Mouse (Mus musculus) liver, postnatal 0 days (tissue): ENCODE data around the gene Mgat3. TPM values are rescaled to one million over a fixed set of nuclear protein-coding genes. Genes with fewer than 3 reads are reported as not detected.

Experiments used
- ATAC-seq: fragments of 200-750 bp; cut with Nextera tagmentation; 2 replicates; pipeline ENCODE4 v1.8.0; 2017; ENCODE audit warnings: mild to moderate bottlenecking, moderate library complexity
- DNase-seq: peaks from one replicate; pipeline ENCODE4 v3.0.0-alpha.2; 2016
- H3K27ac ChIP-seq: fragments of 300-500 bp; sonication (generic); 2 replicates; pipeline ENCODE4 v1.5.1; 2014; ENCODE audit warnings: antibody characterized with exemption, moderate library complexity, mild to moderate bottlenecking, low read depth
- H3K27me3 ChIP-seq: fragments of 300-500 bp; sonication (generic); 2 replicates; pipeline ENCODE4 v1.6.1; 2014; ENCODE audit warnings: low read length, control low read depth, mixed read lengths; ENCODE audit not compliant: insufficient read depth
- H3K36me3 ChIP-seq: fragments of 300-500 bp; sonication (generic); replicated peaks from 2 replicates; pipeline ENCODE4 v1.6.1; 2014; ENCODE audit warnings: mild to moderate bottlenecking, control low read depth, low read length, moderate library complexity, mixed read lengths; ENCODE audit not compliant: insufficient read depth
- H3K4me1 ChIP-seq: fragments of 300-500 bp; sonication (generic); 2 replicates; pipeline ENCODE4 v1.6.1; 2014; ENCODE audit warnings: antibody characterized with exemption, mild to moderate bottlenecking, control low read depth; ENCODE audit not compliant: insufficient read depth
- H3K4me2 ChIP-seq: fragments of 300-500 bp; sonication (generic); 2 replicates; pipeline ENCODE4 v1.6.1; 2014; ENCODE audit warnings: low read depth, mild to moderate bottlenecking, low read length, moderate library complexity, mixed read lengths
- H3K4me3 ChIP-seq: fragments of 300-500 bp; sonication (generic); 2 replicates; pipeline ENCODE4 v1.5.1; 2014; ENCODE audit warnings: low read depth, low read length
- H3K9ac ChIP-seq: fragments of 300-500 bp; sonication (generic); replicated peaks from 2 replicates; pipeline ENCODE4 v1.6.1; 2014; ENCODE audit warnings: mild to moderate bottlenecking, moderate library complexity
- H3K9me3 ChIP-seq: fragments of 300-500 bp; sonication (generic); 2 replicates; pipeline ENCODE4 v1.6.1; 2016; ENCODE audit warnings: mild to moderate bottlenecking, control low read depth, low read length, mixed read lengths
- CTCF ChIP-seq: sonication (generic); IDR thresholded peaks from 2 replicates; pipeline ENCODE4 v1.5.1; 2016; ENCODE audit warnings: antibody characterized with exemption, low read depth
- EP300 ChIP-seq: IDR thresholded peaks from 2 replicates; pipeline ENCODE4 v1.6.1; 2016; ENCODE audit warnings: antibody characterized with exemption, low read depth, mild to moderate bottlenecking
- WGBS: fragments of 180-500 bp; shearing (Covaris S2); extraction: QIAGEN DNeasy Blood & Tissue Kit; methylation state at CpG from one replicate; pipeline ENCODE4 v1.1.7; 2014; ENCODE audit not compliant: insufficient replicate concordance; 5-methylcytosine and 5-hydroxymethylcytosine counted together
- polyA plus RNA-seq: library from polyadenylated mRNA; unstranded; fragments of >200 nt; fragmentation: Nextera tagmentation; extraction: Ambion mirVana; gene quantifications from 2 replicates; pipeline ENCODE4 v1.2.1, GENCODE M21; 2015

Mgat3 gene
- polyA plus RNA-seq, 1 experiment from 2014 or later = 0.12 TPM

DNA sequence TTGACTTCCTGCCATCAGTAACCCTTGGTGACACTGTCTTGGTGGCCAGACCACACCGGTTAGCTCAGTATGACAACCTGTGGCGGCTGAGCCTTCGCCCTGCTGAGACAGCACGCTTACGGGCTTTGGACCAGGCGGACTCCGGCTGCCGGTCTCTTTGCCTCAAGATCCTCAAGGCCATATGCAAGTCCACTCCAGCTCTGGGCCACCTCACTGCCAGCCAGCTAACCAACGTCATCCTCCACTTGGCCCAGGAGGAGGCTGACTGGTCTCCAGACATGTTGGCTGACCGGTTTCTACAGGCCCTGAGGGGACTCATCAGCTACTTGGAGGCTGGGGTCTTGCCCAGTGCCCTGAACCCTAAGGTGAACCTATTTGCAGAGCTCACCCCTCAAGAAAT lies 76.2 kb downstream of the Mgat3 start:
- peak overlapping the region; percentile 26; the same call in 1 of the 2 replicates for H3K9ac ChIP-seq
- ATAC-seq (no peak), DNase-seq (no peak)
- peaks cover 48% of the 10 kb centered on the region for H3K36me3 ChIP-seq
- peak overlapping the region; percentile 79; the same call in 1 of the 2 replicates for H3K27ac ChIP-seq
- no peak overlapping the region for H3K4me3 ChIP-seq
- TF ChIP-seq CTCF (no peak), EP300 (no peak)
- peaks cover 42% of the 10 kb centered on the region for H3K4me1 ChIP-seq
- H3K27me3 ChIP-seq = no peaks in the 10 kb centered on the region
- no peaks in the 10 kb centered on the region for H3K9me3 ChIP-seq
- H3K4me2 ChIP-seq = no peak overlapping the region; the same call in 1 of the 2 replicates
- 95% methylated on average over 10 of the region's 10 CpGs for WGBS

DNA sequence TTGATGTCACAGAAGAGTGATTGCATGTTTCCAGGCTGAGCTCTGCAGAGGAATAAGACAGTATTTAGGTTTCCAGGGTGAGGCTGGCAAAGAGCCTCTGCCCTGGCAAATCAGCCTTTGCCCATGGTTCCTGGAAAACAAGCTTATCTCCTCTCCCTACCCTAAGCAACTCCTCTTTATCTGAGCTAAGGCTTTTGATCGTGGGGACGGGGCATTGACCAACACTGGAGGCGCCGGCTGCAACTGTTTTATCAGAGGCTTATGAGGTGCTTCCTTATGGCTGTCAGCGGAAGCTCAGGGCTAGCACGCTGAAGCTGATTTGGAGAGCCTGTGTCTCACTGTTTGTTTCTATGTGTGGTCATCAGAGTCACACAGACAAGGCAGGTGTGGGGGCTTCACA lies 77.1 kb downstream of the Mgat3 start:
- Histone ChIP-seq H3K36me3 (peaks cover 48% of the 10 kb centered on the region), H3K4me2 (peak overlapping the region; percentile 57), H3K9ac (peak overlapping the region; percentile 49), H3K4me1 (peaks cover 42% of the 10 kb centered on the region), H3K9me3 (no peaks in the 10 kb centered on the region), H3K27ac (peak overlapping the region; percentile 79), H3K4me3 (no peak overlapping the region; the same call in 1 of the 2 replicates), H3K27me3 (no peaks in the 10 kb centered on the region)
- 42% methylated on average over 6 of the region's 6 CpGs for WGBS
- TF ChIP-seq EP300 (peak; percentile 72), CTCF (no peak)
- DNase-seq (peak; percentile 31), ATAC-seq (no peak)

DNA sequence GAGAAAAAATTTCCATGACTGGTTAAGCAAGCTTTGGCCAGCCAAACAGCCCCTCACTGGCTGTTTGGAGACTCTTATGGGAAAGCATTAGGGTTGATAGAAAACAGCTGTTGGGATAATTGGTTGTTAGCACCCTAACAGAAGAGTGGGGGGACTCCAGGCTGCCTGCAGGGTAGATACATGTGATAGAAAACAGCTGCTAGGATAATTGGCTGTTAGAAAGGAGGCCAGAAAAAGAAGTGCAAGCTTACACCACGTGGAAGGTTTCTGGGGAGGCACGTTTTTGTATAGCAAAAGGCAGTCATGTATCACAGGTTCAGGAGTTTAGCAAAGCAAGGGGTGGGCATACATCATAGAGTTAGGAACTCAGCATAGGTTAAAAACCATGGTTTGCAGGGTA lies 80.0 kb downstream of the Mgat3 start:
- ATAC-seq (no peak), DNase-seq (no peak)
- H3K27ac ChIP-seq = peak overlapping the region; percentile 99
- no peak overlapping the region for H3K4me3 ChIP-seq
- H3K4me2 ChIP-seq = peak overlapping the region; percentile 99; the same call in 1 of the 2 replicates
- H3K9me3 ChIP-seq = no peaks in the 10 kb centered on the region
- H3K36me3 ChIP-seq = peaks cover 55% of the 10 kb centered on the region
- TF ChIP-seq EP300 (no peak), CTCF (no peak)
- peaks cover 62% of the 10 kb centered on the region for H3K4me1 ChIP-seq
- 69% methylated on average over 2 of the region's 2 CpGs for WGBS
- no peak overlapping the region for H3K9ac ChIP-seq
- no peaks in the 10 kb centered on the region for H3K27me3 ChIP-seq

DNA sequence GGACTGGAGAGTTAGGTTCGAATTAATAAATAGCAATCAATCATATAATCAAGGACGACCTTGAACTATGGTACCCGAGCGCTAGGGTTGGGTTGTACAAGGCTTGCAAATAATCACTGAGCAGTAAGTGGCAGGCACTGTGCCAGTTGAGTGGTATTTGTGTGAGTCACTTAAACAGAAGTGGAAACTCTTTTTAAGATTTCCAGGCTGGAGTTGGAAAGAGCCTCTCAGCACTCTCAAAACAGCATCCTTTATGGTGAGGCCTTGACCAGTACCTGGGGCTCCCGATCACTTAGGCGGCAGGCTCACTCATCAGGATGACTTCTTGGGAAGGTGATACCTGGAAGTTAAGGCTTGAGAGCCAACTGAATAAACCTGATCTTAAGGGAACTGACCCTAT lies 80.7 kb downstream of the Mgat3 start:
- ATAC-seq (no peak), DNase-seq (no peak)
- peak overlapping the region; percentile 82 for H3K9ac ChIP-seq
- peaks cover 54% of the 10 kb centered on the region for H3K36me3 ChIP-seq
- TF ChIP-seq CTCF = no peak
- TF ChIP-seq EP300 = no peak
- H3K27me3 ChIP-seq = no peaks in the 10 kb centered on the region
- H3K9me3 ChIP-seq = no peaks in the 10 kb centered on the region
- peak overlapping the region; percentile 99 for H3K4me2 ChIP-seq
- H3K4me1 ChIP-seq = peaks cover 68% of the 10 kb centered on the region
- WGBS = 45% methylated on average over 6 of the region's 6 CpGs
- H3K27ac ChIP-seq = peak overlapping the region; percentile 99
- H3K4me3 ChIP-seq = peak overlapping the region; percentile 83

DNA sequence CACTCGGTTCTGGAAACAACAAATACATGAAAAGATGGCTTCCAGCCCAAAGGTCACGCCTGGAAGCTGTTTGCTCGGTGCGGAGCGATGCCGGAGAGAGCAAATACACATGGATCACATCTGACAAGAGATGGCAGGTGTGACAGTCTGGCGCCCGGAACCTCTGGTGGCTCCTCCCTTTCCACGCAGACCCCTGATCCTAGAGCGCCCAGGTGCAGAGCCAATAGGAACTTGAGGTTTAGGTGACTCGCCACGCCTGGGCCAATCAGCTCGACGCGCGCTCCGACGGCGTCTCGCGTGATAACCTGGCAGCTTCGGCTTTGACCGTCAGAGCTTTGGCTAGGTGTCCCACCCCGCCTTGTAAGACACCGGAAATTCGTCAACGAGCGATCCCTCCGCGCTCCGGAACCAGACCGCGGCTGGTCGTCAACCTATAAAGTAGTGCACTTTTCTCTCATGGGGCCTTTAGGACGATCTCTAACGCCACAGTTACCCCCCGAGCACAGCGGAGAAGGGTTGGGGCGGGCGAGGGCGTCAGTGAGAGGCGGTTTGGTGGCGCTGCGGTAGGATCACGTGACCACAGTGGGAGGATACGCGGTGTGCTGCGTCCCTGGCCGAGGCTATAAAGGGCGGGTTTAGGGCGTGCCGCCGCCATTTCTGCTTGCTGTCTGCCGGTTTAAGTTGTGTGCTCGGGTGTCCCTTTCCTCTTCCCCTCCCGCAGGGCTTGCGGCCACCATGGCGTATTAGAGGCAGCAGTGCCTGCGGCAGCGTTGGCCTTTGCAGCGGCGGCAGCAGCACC lies 81.5 kb downstream of the Mgat3 start, which contains the start of gene Atf4:
Gene Atf4, plus strand, starts transcription at position 338 of the 799 bp plus-strand sequence.
- no peaks in the 10 kb centered on the region for H3K9me3 ChIP-seq
- H3K4me3 ChIP-seq = peak within 1 kb of the TSS; percentile 83
- H3K4me2 ChIP-seq = peak within 1 kb of the TSS; percentile 99
- TF ChIP-seq CTCF (no peak), EP300 (peak; percentile 85)
- DNase-seq = peak; percentile 97
- H3K4me1 ChIP-seq = peaks cover 64% of the 10 kb centered on the region
- 0% methylated on average over 59 of the region's 62 CpGs for WGBS
- peak; percentile 87 for ATAC-seq
- peaks cover 52% of the 10 kb centered on the region for H3K36me3 ChIP-seq
- H3K27ac ChIP-seq = peak within 1 kb of the TSS; percentile 99
- no peaks in the 10 kb centered on the region for H3K27me3 ChIP-seq
- H3K9ac ChIP-seq = peak within 1 kb of the TSS; percentile 97

- Histone ChIP-seq H3K9me3 (no peaks in the 10 kb centered on the region), H3K36me3 (peaks cover 54% of the 10 kb centered on the region), H3K4me1 (peaks cover 62% of the 10 kb centered on the region), H3K27me3 (no peaks in the 10 kb centered on the region), H3K9ac (peak overlapping the region; percentile 97), H3K27ac (peak overlapping the region; percentile 99), H3K4me2 (peak overlapping the region; percentile 99), H3K4me3 (peak overlapping the region; percentile 83)
- peak; percentile 59 for ATAC-seq
- WGBS = 3% methylated on average over 45 of the region's 51 CpGs
- DNase-seq = peak; percentile 94
- no peak for TF ChIP-seq CTCF
- no peak for TF ChIP-seq EP300
These were observed 82.2 kb downstream of the Mgat3 start for GRCm38 (mm10) chr15:80255646-80256121.
